Mouse (Mus musculus): ENCODE measurements around the gene Mageb18. TPM values are rescaled to one million over a fixed set of nuclear protein-coding genes. Genes with fewer than 3 reads are reported as not detected.

Gene Mageb18
- polyA plus RNA-seq, 1 experiment = 0.05 TPM

- Histone ChIP-seq H3K79me2 (ENCODE audit: control insufficient read depth, insufficient read depth) (no peaks in the 10 kb centered on the region), H3K4me3 (ENCODE audit: insufficient read depth, poor library complexity, severe bottlenecking) (no peak overlapping the region)
- TF ChIP-seq USF1 (IDR thresholded peaks at IDR 0.05; ENCODE audit: low read depth) (no peak), CTCF (IDR thresholded peaks at IDR 0.05; ENCODE audit: control insufficient read depth, insufficient read depth, insufficient read length) (no peak), CEBPB (IDR thresholded peaks at IDR 0.05; ENCODE audit: low read depth) (no peak), FOSL1 (IDR thresholded peaks at IDR 0.05; ENCODE audit: insufficient read depth, low read length, poor library complexity, severe bottlenecking) (no peak), MAX (IDR thresholded peaks at IDR 0.05) (no peak), MYOD1 (IDR thresholded peaks at IDR 0.05; ENCODE audit: control insufficient read depth, insufficient read length, low read depth) (no peak), MYOG (IDR thresholded peaks at IDR 0.05; ENCODE audit: control insufficient read depth, extremely low read depth, insufficient read length) (no peak)
Observed at GRCm38 (mm10) chrX:92333459-92333858, 265.9 kb downstream of the Mageb18 start.

GRCm38 (mm10) chrX:92323599-92323998 is 275.8 kb downstream of the Mageb18 start:
- no peak overlapping the region for H3ac ChIP-seq (ENCODE audit: control insufficient read depth, insufficient read length, low read depth)
- TF ChIP-seq FOSL1 (IDR thresholded peaks at IDR 0.05; ENCODE audit: insufficient read depth, low read length, poor library complexity, severe bottlenecking) (no peak), MAX (IDR thresholded peaks at IDR 0.05) (no peak), MYOG (IDR thresholded peaks at IDR 0.05; ENCODE audit: control insufficient read depth, extremely low read depth, insufficient read length) (no peak), USF1 (IDR thresholded peaks at IDR 0.05; ENCODE audit: low read depth) (no peak), CTCF (IDR thresholded peaks at IDR 0.05; ENCODE audit: control insufficient read depth, insufficient read depth, insufficient read length) (no peak), CEBPB (IDR thresholded peaks at IDR 0.05; ENCODE audit: low read depth) (no peak), MYOD1 (IDR thresholded peaks at IDR 0.05; ENCODE audit: control insufficient read depth, insufficient read length, low read depth) (no peak)
- H3K36me3 ChIP-seq (ENCODE audit: control insufficient read depth, insufficient read depth) = no peaks in the 10 kb centered on the region
- no peaks in the 10 kb centered on the region for H3K79me3 ChIP-seq (ENCODE audit: low read depth)
- H3K79me2 ChIP-seq (ENCODE audit: control insufficient read depth, insufficient read depth) = no peaks in the 10 kb centered on the region
- H3K4me3 ChIP-seq (ENCODE audit: insufficient read depth, poor library complexity, severe bottlenecking) = no peak overlapping the region
- no peaks in the 10 kb centered on the region for H3K27me3 ChIP-seq (ENCODE audit: control insufficient read depth, insufficient read depth, insufficient read length)

More at GRCm38 (mm10) chrX:92333459-92333858, 265.9 kb downstream of the Mageb18 start:
- Histone ChIP-seq H3K36me3 (ENCODE audit: control insufficient read depth, insufficient read depth) (no peaks in the 10 kb centered on the region), H3ac (ENCODE audit: control insufficient read depth, insufficient read length, low read depth) (no peak overlapping the region), H3K27me3 (ENCODE audit: control insufficient read depth, insufficient read depth, insufficient read length) (no peaks in the 10 kb centered on the region), H3K79me3 (ENCODE audit: low read depth) (no peaks in the 10 kb centered on the region)

GRCm38 (mm10) chrX:92280619-92281018 is 318.8 kb downstream of the Mageb18 start:
- Histone ChIP-seq H3K4me3 (ENCODE audit: insufficient read depth, poor library complexity, severe bottlenecking) (no peak overlapping the region), H3ac (ENCODE audit: control insufficient read depth, insufficient read length, low read depth) (no peak overlapping the region), H3K79me2 (ENCODE audit: control insufficient read depth, insufficient read depth) (no peaks in the 10 kb centered on the region), H3K79me3 (ENCODE audit: low read depth) (no peaks in the 10 kb centered on the region), H3K27me3 (ENCODE audit: control insufficient read depth, insufficient read depth, insufficient read length) (no peaks in the 10 kb centered on the region), H3K36me3 (ENCODE audit: control insufficient read depth, insufficient read depth) (no peaks in the 10 kb centered on the region)
- no peak for TF ChIP-seq CEBPB (IDR thresholded peaks at IDR 0.05; ENCODE audit: low read depth)
- TF ChIP-seq USF1 (IDR thresholded peaks at IDR 0.05; ENCODE audit: low read depth) = no peak
- no peak for TF ChIP-seq MYOD1 (IDR thresholded peaks at IDR 0.05; ENCODE audit: control insufficient read depth, insufficient read length, low read depth)
- TF ChIP-seq MYOG (IDR thresholded peaks at IDR 0.05; ENCODE audit: control insufficient read depth, extremely low read depth, insufficient read length) = no peak
- TF ChIP-seq CTCF (IDR thresholded peaks at IDR 0.05; ENCODE audit: control insufficient read depth, insufficient read depth, insufficient read length) = no peak
- TF ChIP-seq FOSL1 (IDR thresholded peaks at IDR 0.05; ENCODE audit: insufficient read depth, low read length, poor library complexity, severe bottlenecking) = no peak
- TF ChIP-seq MAX (IDR thresholded peaks at IDR 0.05) = no peak

Other genes starting within 250 kb of the Mageb18 start
- gene Gm5941, start 109.6 kb downstream of the Mageb18 start, polyA plus RNA-seq (2012; fragmentation: generic; extraction: Trizol) = 0.12 TPM

All from C2C12 (cell line).